Mouse (Mus musculus): Measurements from ENCODE around the gene Stkld1. TPM values are rescaled to one million over a fixed set of nuclear protein-coding genes. Genes with fewer than 3 reads are reported as not detected.
A peak's percentile ranks its signal among the peaks of the same experiment; 100 is the strongest.
"Not testable (repeated sequence)": the region's sequence is repeated elsewhere in the genome, so short reads cannot be mapped to it uniquely, and the experiment has no call there.

Gene Stkld1
- not detected for polyA plus RNA-seq (2012; fragmentation: generic; extraction: Trizol)
- long read RNA-seq, experiment 1: 0 reads
- long read RNA-seq, experiment 2: 0 reads

GRCm38 (mm10) chr2:26933304-26934055, at the start of gene Stkld1, which contains the start of gene Surf4:
TSS of gene Stkld1 (plus strand) at chr2:26934047.
TSS of gene Surf4 (minus strand) at chr2:26933928.
- peaks cover 35% of the 10 kb centered on the region for H3K36me3 ChIP-seq (ENCODE audit: control insufficient read depth, insufficient read depth)
- peaks cover 43% of the 10 kb centered on the region for H3K79me3 ChIP-seq (ENCODE audit: low read depth)
- peak within 1 kb of the TSS; percentile 89 for H3ac ChIP-seq (ENCODE audit: control insufficient read depth, insufficient read length, low read depth)
- H3K27me3 ChIP-seq (ENCODE audit: control insufficient read depth, insufficient read depth, insufficient read length): no peaks in the 10 kb centered on the region
- TF ChIP-seq CTCF (IDR thresholded peaks at IDR 0.05; ENCODE audit: control insufficient read depth, insufficient read depth, insufficient read length) (no peak), MYOD1 (IDR thresholded peaks at IDR 0.05; ENCODE audit: control insufficient read depth, insufficient read length, low read depth) (no peak), MYOG (IDR thresholded peaks at IDR 0.05; ENCODE audit: control insufficient read depth, extremely low read depth, insufficient read length) (no peak), USF1 (IDR thresholded peaks at IDR 0.05; ENCODE audit: low read depth) (no peak), MAX (IDR thresholded peaks at IDR 0.05) (no peak), FOSL1 (IDR thresholded peaks at IDR 0.05; ENCODE audit: insufficient read depth, low read length, poor library complexity, severe bottlenecking) (no peak), CEBPB (IDR thresholded peaks at IDR 0.05; ENCODE audit: low read depth) (no peak)
- peak within 1 kb of the TSS; percentile 92 for H3K4me3 ChIP-seq (ENCODE audit: insufficient read depth, poor library complexity, severe bottlenecking)
- peaks cover 46% of the 10 kb centered on the region for H3K79me2 ChIP-seq (ENCODE audit: control insufficient read depth, insufficient read depth)

GRCm38 (mm10) chr2:26885541-26885940, 48.3 kb upstream of the Stkld1 start:
- H3K79me2 ChIP-seq (ENCODE audit: control insufficient read depth, insufficient read depth); H3ac ChIP-seq (ENCODE audit: control insufficient read depth, insufficient read length, low read depth); H3K4me3 ChIP-seq (ENCODE audit: insufficient read depth, poor library complexity, severe bottlenecking): not testable (repeated sequence)

GRCm38 (mm10) chr2:26886170-26886569, 47.7 kb upstream of the Stkld1 start:
- H3K4me3 ChIP-seq (ENCODE audit: insufficient read depth, poor library complexity, severe bottlenecking); H3ac ChIP-seq (ENCODE audit: control insufficient read depth, insufficient read length, low read depth); H3K79me2 ChIP-seq (ENCODE audit: control insufficient read depth, insufficient read depth); H3K79me3 ChIP-seq (ENCODE audit: low read depth); H3K27me3 ChIP-seq (ENCODE audit: control insufficient read depth, insufficient read depth, insufficient read length): not testable (repeated sequence)
- H3K36me3 ChIP-seq (ENCODE audit: control insufficient read depth, insufficient read depth): peaks cover 26% of the 10 kb centered on the region

More at GRCm38 (mm10) chr2:26885541-26885940, 48.3 kb upstream of the Stkld1 start:
- H3K79me3 ChIP-seq (ENCODE audit: low read depth); H3K27me3 ChIP-seq (ENCODE audit: control insufficient read depth, insufficient read depth, insufficient read length): not testable (repeated sequence)
- peaks cover 19% of the 10 kb centered on the region for H3K36me3 ChIP-seq (ENCODE audit: control insufficient read depth, insufficient read depth)

- TF ChIP-seq MYOD1 (IDR thresholded peaks at IDR 0.05; ENCODE audit: control insufficient read depth, insufficient read length, low read depth) (no peak), MYOG (IDR thresholded peaks at IDR 0.05; ENCODE audit: control insufficient read depth, extremely low read depth, insufficient read length) (no peak), CEBPB (IDR thresholded peaks at IDR 0.05; ENCODE audit: low read depth) (no peak)
- Histone ChIP-seq H3K79me3 (ENCODE audit: low read depth) (peaks cover 17% of the 10 kb centered on the region), H3K27me3 (ENCODE audit: control insufficient read depth, insufficient read depth, insufficient read length) (no peaks in the 10 kb centered on the region), H3K79me2 (ENCODE audit: control insufficient read depth, insufficient read depth) (peaks cover 28% of the 10 kb centered on the region), H3K36me3 (ENCODE audit: control insufficient read depth, insufficient read depth) (peaks cover 96% of the 10 kb centered on the region), H3K4me3 (ENCODE audit: insufficient read depth, poor library complexity, severe bottlenecking) (no peak overlapping the region), H3ac (ENCODE audit: control insufficient read depth, insufficient read length, low read depth) (no peak overlapping the region)
Measured at GRCm38 (mm10) chr2:26895898-26896297, 37.9 kb upstream of the Stkld1 start.

GRCm38 (mm10) chr2:26900731-26901130, 33.1 kb upstream of the Stkld1 start:
- H3K79me2 ChIP-seq (ENCODE audit: control insufficient read depth, insufficient read depth): peaks cover 76% of the 10 kb centered on the region
- no peak overlapping the region for H3ac ChIP-seq (ENCODE audit: control insufficient read depth, insufficient read length, low read depth)
- TF ChIP-seq FOSL1 (IDR thresholded peaks at IDR 0.05; ENCODE audit: insufficient read depth, low read length, poor library complexity, severe bottlenecking): no peak
- no peak for TF ChIP-seq CTCF (IDR thresholded peaks at IDR 0.05; ENCODE audit: control insufficient read depth, insufficient read depth, insufficient read length)
- no peak for TF ChIP-seq MYOD1 (IDR thresholded peaks at IDR 0.05; ENCODE audit: control insufficient read depth, insufficient read length, low read depth)
- no peak for TF ChIP-seq USF1 (IDR thresholded peaks at IDR 0.05; ENCODE audit: low read depth)
- TF ChIP-seq CEBPB (IDR thresholded peaks at IDR 0.05; ENCODE audit: low read depth): no peak
- TF ChIP-seq MYOG (IDR thresholded peaks at IDR 0.05; ENCODE audit: control insufficient read depth, extremely low read depth, insufficient read length): no peak
- TF ChIP-seq MAX (IDR thresholded peaks at IDR 0.05): no peak
- H3K27me3 ChIP-seq (ENCODE audit: control insufficient read depth, insufficient read depth, insufficient read length): no peaks in the 10 kb centered on the region
- H3K4me3 ChIP-seq (ENCODE audit: insufficient read depth, poor library complexity, severe bottlenecking): no peak overlapping the region
- peaks cover 67% of the 10 kb centered on the region for H3K36me3 ChIP-seq (ENCODE audit: control insufficient read depth, insufficient read depth)
- peaks cover 34% of the 10 kb centered on the region for H3K79me3 ChIP-seq (ENCODE audit: low read depth)

- H3ac ChIP-seq (ENCODE audit: control insufficient read depth, insufficient read length, low read depth): peak overlapping the region; percentile 93
- no peaks in the 10 kb centered on the region for H3K27me3 ChIP-seq (ENCODE audit: control insufficient read depth, insufficient read depth, insufficient read length)
- H3K79me2 ChIP-seq (ENCODE audit: control insufficient read depth, insufficient read depth): peaks cover 88% of the 10 kb centered on the region
- peak overlapping the region; percentile 89 for H3K4me3 ChIP-seq (ENCODE audit: insufficient read depth, poor library complexity, severe bottlenecking)
- H3K36me3 ChIP-seq (ENCODE audit: control insufficient read depth, insufficient read depth): peaks cover 67% of the 10 kb centered on the region
- H3K79me3 ChIP-seq (ENCODE audit: low read depth): peaks cover 44% of the 10 kb centered on the region
- no peak for TF ChIP-seq CEBPB (IDR thresholded peaks at IDR 0.05; ENCODE audit: low read depth)
- no peak for TF ChIP-seq USF1 (IDR thresholded peaks at IDR 0.05; ENCODE audit: low read depth)
- TF ChIP-seq FOSL1 (IDR thresholded peaks at IDR 0.05; ENCODE audit: insufficient read depth, low read length, poor library complexity, severe bottlenecking): no peak
- TF ChIP-seq MYOG (IDR thresholded peaks at IDR 0.05; ENCODE audit: control insufficient read depth, extremely low read depth, insufficient read length): no peak
- TF ChIP-seq MAX (IDR thresholded peaks at IDR 0.05): no peak
- no peak for TF ChIP-seq MYOD1 (IDR thresholded peaks at IDR 0.05; ENCODE audit: control insufficient read depth, insufficient read length, low read depth)
- no peak for TF ChIP-seq CTCF (IDR thresholded peaks at IDR 0.05; ENCODE audit: control insufficient read depth, insufficient read depth, insufficient read length)
Measured at GRCm38 (mm10) chr2:26901834-26902400, 31.9 kb upstream of the Stkld1 start.
